Mouse (Mus musculus): ENCODE results near the gene Usp25.

The Usp25 gene

GRCm38 (mm10) chr16:77140651-77141050, 127.1 kb downstream of the Usp25 start:
- DNase-seq (ENCODE audit: low read depth, low spot score): no peak

GRCm38 (mm10) chr16:77146801-77147200, 133.3 kb downstream of the Usp25 start:
- no peak for DNase-seq (ENCODE audit: low read depth, low spot score)

GRCm38 (mm10) chr16:77150338-77150737, 136.8 kb downstream of the Usp25 start:
- no peak for DNase-seq (ENCODE audit: low read depth, low spot score)

- DNase-seq (ENCODE audit: low read depth, low spot score): no peak
Measured at GRCm38 (mm10) chr16:77150884-77151283, 137.4 kb downstream of the Usp25 start.

GRCm38 (mm10) chr16:77152288-77152687, 138.8 kb downstream of the Usp25 start:
- DNase-seq (ENCODE audit: low read depth, low spot score): no peak

- no peak for DNase-seq (ENCODE audit: low read depth, low spot score)
Measured at GRCm38 (mm10) chr16:77153216-77153715, 139.8 kb downstream of the Usp25 start.

- no peak for DNase-seq (ENCODE audit: low read depth, low spot score)
Measured at GRCm38 (mm10) chr16:77153815-77154214, 140.3 kb downstream of the Usp25 start.

- DNase-seq (ENCODE audit: low read depth, low spot score): no peak
Measured at GRCm38 (mm10) chr16:77154831-77155230, 141.3 kb downstream of the Usp25 start.

All from embryo, embryonic 11.5 days (tissue).